Mouse (Mus musculus): ENCODE results near the gene Duoxa1.
"Not testable (repeated sequence)": the region's sequence is repeated elsewhere in the genome, so short reads cannot be mapped to it uniquely, and the experiment has no call there.

Gene Duoxa1

GRCm38 (mm10) chr2:122313536-122313935 lies at the start of gene Duoxa1:
TSS of gene Duoxa1 (minus strand) at chr2:122313730.
- DNase-seq (ENCODE audit: low spot score in 2 of 2): peak in 1 of 2 experiments; percentile 22

GRCm38 (mm10) chr2:122362622-122363523 lies 49.3 kb upstream of the Duoxa1 start:
- DNase-seq (ENCODE audit: low spot score in 2 of 2): no peak

- no peak for DNase-seq (ENCODE audit: low spot score in 2 of 2)
These were observed 48.5 kb upstream of the Duoxa1 start for GRCm38 (mm10) chr2:122361868-122362621.

DNA sequence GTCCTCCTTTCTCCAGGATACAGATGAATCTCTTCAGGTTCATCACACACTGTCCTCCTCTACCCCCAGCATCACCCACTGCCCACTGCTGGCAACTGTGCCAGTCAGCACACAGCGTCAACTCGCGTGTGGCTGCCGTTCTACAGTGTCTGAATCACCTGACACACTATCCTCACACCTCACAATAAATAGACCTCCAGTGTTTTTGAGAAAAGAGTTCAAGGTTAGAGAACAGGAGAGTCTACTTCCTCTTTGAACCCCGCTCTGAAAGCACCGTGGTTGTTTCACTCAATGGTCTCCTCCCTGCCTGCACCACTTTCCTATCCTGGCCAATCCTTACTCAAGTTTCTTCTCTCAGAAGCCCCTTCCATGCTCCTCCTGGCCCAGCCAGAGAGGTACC lies 47.7 kb upstream of the Duoxa1 start:
- no peak for DNase-seq (ENCODE audit: low spot score in 2 of 2)

DNA sequence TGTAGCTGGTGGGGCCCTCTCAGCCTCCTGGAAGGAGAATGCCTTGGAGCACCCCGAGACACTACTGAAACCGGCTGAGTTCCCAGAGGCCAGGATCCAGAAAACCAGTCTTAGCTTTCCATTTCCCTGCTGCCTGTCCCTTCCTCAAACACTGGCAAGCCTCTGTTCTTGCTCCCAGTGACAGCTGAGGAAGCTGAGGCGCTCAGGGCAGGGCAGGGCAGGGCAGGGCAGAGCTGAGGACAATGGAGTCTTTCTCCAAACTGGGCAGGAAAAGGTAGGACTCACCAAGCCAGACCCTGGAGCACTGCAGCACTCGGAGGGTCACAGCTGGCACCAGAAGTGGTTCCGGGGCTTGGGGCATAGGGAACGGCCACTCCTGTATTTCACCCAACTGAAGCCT lies 46.8 kb upstream of the Duoxa1 start:
- no peak for DNase-seq (ENCODE audit: low spot score in 2 of 2)

DNA sequence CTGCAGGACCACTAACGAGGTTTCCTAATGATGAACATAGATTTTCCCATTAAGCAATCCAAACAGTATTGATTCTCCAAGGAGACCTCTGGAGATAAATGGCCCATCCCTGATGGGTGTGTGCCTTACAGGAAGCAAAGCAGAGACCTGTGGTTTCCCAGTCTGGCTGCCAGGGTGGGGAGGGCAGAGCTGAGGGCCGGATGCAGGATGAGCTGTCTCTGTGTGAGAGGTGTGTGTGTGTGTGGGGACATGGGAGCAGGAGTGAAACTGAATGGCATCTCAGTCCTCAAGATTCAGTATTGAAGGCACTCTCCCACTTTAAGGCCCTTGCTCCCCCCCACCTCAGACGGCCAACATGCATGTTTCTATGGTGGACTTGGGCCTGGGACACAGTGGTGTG lies 42.7 kb upstream of the Duoxa1 start:
- no peak for DNase-seq (ENCODE audit: low spot score in 2 of 2)

- DNase-seq (ENCODE audit: low spot score in 2 of 2): no peak
These were observed 41.9 kb upstream of the Duoxa1 start for GRCm38 (mm10) chr2:122355389-122355788.

DNA sequence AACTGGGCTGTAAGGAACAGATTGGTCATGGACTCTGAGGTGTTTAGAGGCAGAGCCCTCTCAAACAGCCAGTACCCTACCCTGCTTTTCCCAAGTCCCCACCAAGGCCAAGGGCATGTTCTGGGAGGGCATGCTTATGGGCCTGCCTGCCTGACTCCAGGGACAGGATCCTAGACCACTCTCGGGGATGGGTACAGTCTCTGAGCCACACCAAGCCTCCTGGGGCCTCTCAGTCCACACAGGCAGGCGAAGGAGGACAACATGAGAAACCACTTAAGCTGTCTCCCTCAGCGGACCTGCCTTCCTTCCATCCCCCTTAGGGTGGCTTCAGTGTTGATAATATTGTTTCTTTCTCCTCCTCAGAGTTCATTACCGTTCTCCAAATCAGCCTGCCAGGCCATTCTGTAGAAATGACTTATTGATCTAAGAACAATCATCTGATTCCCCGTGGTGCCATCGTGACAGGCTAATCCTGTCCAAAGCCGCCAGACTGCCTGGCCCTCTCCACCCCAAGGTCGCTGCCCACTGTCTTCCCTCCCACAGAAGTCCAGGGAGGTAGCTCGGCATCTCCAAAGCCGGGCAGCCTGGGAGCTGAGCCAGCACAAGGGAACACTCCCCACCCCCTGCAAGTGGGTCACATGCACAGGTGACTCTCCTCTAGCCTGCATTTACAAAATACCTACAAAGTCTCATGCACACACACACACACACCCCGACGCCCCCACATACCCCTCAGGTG lies 40.8 kb upstream of the Duoxa1 start:
- no peak for DNase-seq (ENCODE audit: low spot score in 2 of 2)

DNA sequence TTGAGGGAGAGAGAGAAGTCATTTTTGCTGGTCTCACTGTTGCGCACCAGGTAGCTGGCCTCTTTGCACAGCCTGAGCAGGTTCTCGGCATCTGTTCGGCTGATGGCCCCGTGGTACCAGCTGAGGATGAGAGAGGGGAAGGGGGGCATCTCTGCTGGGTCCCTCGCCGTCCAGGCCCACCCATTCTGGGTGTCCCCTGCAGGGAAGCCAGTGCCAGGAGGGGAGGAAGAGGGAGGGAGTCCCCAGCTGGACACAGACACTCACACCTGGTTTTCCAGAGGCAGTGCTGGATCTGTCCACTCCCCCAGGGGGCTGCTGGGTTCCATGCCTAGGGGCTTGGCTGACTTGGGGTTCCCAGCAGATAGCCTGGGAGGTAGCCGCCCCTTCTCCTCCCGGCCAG lies 40.2 kb upstream of the Duoxa1 start:
- no peak for DNase-seq (ENCODE audit: low spot score in 2 of 2)

- DNase-seq (ENCODE audit: low spot score in 2 of 2): no peak
These were observed 39.5 kb upstream of the Duoxa1 start for GRCm38 (mm10) chr2:122352992-122353391.

DNA sequence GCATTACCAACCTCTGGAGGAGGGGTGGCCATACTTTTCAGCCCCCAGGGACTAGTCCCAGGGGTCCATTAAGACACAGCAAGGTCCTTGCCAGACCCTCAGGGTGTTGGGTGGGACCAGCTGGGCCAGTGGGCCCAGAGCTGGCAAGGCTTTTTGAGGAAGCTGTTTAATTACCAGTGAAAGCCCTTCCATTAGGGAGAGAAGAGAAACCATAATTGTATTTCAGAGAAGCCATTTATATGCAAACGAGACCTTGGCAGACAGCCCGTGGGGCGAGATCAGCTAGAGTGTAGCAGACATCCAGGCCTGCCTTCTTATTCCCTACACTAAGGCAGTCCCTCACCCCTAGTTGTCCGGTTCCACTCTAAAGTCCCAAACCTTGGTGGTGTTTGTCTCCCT lies 38.4 kb upstream of the Duoxa1 start:
- no peak for DNase-seq (ENCODE audit: low spot score in 2 of 2)

GRCm38 (mm10) chr2:122351156-122351930 lies 37.8 kb upstream of the Duoxa1 start:
- DNase-seq (ENCODE audit: low spot score in 2 of 2): no peak

DNA sequence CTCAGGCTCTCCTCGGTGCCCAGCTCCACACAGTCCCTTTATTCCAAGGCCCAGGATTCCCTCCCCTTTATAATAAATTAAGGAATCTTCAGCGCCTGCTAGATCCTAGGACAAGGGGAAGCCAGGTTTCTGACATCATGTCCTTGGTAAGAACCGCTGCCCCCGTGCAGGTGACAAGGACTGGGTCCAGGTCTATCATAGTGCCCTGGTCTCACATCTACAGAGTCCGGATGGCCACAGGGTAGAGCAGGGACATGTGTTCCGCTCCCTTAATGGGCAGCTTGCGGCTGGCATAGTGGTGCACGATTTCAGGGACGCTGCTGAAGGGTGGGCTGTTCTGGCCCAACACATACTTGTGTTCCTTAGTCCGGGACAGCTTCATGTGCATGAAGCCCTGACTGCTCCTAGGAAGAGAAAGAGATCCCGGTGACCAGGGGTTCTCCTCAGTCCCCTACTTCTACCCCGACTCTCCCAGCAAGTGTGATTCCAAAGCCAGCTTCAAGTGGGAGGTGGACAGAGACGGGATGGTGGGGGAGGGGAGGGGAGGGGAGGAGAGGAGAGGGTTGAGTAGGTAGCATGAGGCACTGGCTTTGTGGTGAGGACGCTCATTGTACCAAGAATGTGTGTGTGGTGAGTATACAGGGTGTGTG lies 35.7 kb upstream of the Duoxa1 start:
- DNase-seq (ENCODE audit: low spot score in 2 of 2): peak in 1 of 2 experiments; percentile 28

GRCm38 (mm10) chr2:122348531-122349131 lies 35.1 kb upstream of the Duoxa1 start:
- peak; percentile 84 to 86 for DNase-seq (ENCODE audit: low spot score in 2 of 2)

- no peak for DNase-seq (ENCODE audit: low spot score in 2 of 2)
These were observed 33.7 kb upstream of the Duoxa1 start for GRCm38 (mm10) chr2:122347257-122347656.

GRCm38 (mm10) chr2:122346164-122346563 lies 32.6 kb upstream of the Duoxa1 start:
- not testable (repeated sequence) for DNase-seq (ENCODE audit: low spot score in 2 of 2)

DNA sequence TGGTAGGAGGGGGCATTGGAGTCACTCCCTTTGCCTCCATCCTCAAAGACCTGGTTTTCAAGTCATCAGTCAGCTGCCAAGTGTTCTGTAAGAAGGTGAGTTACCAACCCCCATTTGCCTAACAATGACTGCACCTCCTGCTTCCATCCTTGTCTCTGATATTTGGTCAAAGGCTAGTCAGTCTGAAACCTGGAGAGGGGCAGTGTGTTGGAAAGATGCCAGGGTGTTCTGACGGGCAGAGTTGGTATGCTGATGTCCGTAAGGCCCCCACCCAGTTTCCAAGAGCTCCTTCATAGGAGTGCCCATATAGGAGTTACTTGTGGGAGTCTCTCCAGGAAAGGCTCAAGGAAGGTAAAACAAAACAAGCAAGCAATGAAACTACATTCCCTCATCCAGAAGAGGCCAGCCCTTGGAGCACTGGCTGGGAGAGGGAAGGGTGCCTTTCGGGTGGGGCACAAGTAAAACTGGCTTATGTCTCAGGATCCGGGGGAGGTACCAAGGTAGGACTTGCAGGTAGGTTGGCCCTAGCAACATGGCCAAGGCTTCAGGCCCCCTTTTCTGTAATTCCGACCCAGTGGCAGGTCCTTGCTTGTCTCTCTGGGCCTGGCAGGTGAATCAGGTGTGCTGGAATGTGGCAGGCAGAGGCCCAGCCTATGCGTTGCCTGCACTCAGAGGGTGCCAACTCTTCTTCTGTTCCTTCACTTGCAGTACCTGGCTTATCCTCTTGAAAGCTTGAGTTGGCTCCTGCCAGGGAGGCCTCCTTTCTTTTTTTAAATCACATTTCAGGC lies 31.8 kb upstream of the Duoxa1 start:
- DNase-seq (ENCODE audit: low spot score in 2 of 2): peak; percentile 35 to 60

DNA sequence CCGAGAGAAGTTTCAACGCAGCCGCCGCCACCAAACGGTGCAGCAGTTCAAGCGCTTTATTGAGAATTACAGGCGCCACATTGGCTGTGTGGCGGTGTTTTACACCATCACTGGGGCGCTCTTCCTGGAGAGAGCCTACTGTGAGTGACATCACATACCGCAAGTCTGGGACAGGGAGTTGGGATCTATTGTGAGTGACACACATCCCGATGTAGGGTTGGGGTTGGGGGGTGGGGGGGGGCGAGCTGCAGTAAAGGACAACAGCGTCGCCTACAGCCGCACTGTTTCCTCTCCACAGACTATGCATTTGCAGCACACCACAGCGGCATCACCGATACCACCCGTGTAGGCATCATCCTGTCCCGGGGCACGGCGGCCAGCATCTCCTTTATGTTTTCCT lies 23.8 kb upstream of the Duoxa1 start:
- DNase-seq (ENCODE audit: low spot score in 2 of 2): no peak

- DNase-seq (ENCODE audit: low spot score in 2 of 2): peak; percentile 39 to 53
These were observed 20.6 kb upstream of the Duoxa1 start for GRCm38 (mm10) chr2:122334170-122334569.

DNA sequence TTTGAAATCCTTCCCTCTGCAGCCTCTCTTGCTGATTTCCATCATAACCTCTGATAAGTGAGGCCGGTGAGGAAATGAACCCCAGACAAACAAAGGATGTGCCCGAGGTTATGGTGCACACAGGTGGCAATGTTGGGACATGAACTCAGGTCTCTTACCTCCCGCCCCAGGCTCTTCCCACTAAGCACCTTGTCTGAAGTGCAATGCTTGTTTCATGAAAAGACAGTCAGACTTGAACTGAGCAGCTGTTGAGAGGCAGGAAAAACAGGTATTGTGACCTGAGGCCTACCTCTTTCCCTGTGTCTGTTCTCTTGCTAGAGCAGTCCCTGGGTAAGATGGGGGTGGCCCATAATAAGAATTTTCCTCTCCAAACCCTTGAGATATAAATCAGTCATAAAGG lies 18.7 kb upstream of the Duoxa1 start:
- DNase-seq (ENCODE audit: low spot score in 2 of 2): no peak

Measured in urinary bladder, postnatal 36 days (tissue).